Mouse (Mus musculus): ENCODE measurements around the gene Aym1. TPM values are rescaled to one million over a fixed set of nuclear protein-coding genes. Genes with fewer than 3 reads are reported as not detected.

Gene Aym1
- not detected in 2 replicates for polyA plus RNA-seq (2012; ENCODE audit: low replicate concordance)

GRCm38 (mm10) chr5:113357186-113357585 lies at the start of gene Aym1:
Gene Aym1 (plus strand): TSS chr5:113357294.

GRCm38 (mm10) chr5:113310377-113311003 lies 46.6 kb upstream of the Aym1 start, which contains the start of gene Sgsm1:
Gene Sgsm1 (minus strand): TSS chr5:113310786.

Other genes with a start within 250 kb of the Aym1 start
- 3.7 and 5.1 TPM in 2 replicates for gene 2900026A02Rik, start 136.1 kb upstream of the Aym1 start, polyA plus RNA-seq (2012; ENCODE audit: low replicate concordance)
- not detected in 2 replicates for gene Tmem211, start 130.4 kb upstream of the Aym1 start, polyA plus RNA-seq (2012; ENCODE audit: low replicate concordance)
- gene Sgsm1, start 46.5 kb upstream of the Aym1 start, polyA plus RNA-seq (2012; ENCODE audit: low replicate concordance), result not detected in 2 replicates
- gene Wscd2, start 133.0 kb downstream of the Aym1 start, polyA plus RNA-seq (2012; ENCODE audit: low replicate concordance), result 0.15 and 0.34 TPM in 2 replicates